Mouse (Mus musculus) lung, embryonic 14.5 days (tissue): Measurements from ENCODE around the gene Gldc. TPM values are rescaled to one million over a fixed set of nuclear protein-coding genes. Genes with fewer than 3 reads are reported as not detected.

Experiments
- ATAC-seq: fragments of 200-750 bp; cut with Nextera tagmentation; 2 replicates; pipeline ENCODE4 v1.8.0; 2017; ENCODE audit warnings: mild to moderate bottlenecking, moderate TSS enrichment, moderate library complexity; ENCODE audit not compliant: insufficient read depth
- DNase-seq: peaks from one replicate; pipeline ENCODE4 v3.0.0-alpha.2; 2015
- H3K27ac ChIP-seq: fragments of 300-500 bp; sonication (generic); 2 replicates; pipeline ENCODE4 v1.5.1; 2014; ENCODE audit warnings: low read depth, mild to moderate bottlenecking, moderate library complexity
- H3K27me3 ChIP-seq: fragments of 300-500 bp; sonication (generic); 2 replicates; pipeline ENCODE4 v1.6.1; 2014; ENCODE audit warnings: low read length, control low read depth; ENCODE audit not compliant: insufficient read depth
- H3K36me3 ChIP-seq: fragments of 300-500 bp; sonication (generic); 2 replicates; pipeline ENCODE4 v1.6.1; 2014; ENCODE audit warnings: control low read depth; ENCODE audit not compliant: insufficient read depth
- H3K4me1 ChIP-seq: fragments of 300-500 bp; sonication (generic); 2 replicates; pipeline ENCODE4 v1.6.1; 2014; ENCODE audit warnings: antibody characterized with exemption, control low read depth; ENCODE audit not compliant: insufficient read depth
- H3K4me2 ChIP-seq: fragments of 300-500 bp; sonication (generic); 2 replicates; pipeline ENCODE4 v1.6.1; 2014; ENCODE audit warnings: mild to moderate bottlenecking
- H3K4me3 ChIP-seq: fragments of 300-500 bp; sonication (generic); 2 replicates; pipeline ENCODE4 v1.5.1; 2014; ENCODE audit warnings: low read depth, low read length
- H3K9ac ChIP-seq: fragments of 300-500 bp; sonication (generic); 2 replicates; pipeline ENCODE4 v1.6.1; 2014
- H3K9me3 ChIP-seq: fragments of 300-500 bp; sonication (generic); 2 replicates; pipeline ENCODE4 v1.6.1; 2016; ENCODE audit warnings: low read depth, low read length, control low read depth
- CTCF ChIP-seq: IDR thresholded peaks from 2 replicates; pipeline ENCODE4 v1.5.1; 2016; ENCODE audit warnings: antibody characterized with exemption, low read depth
- WGBS: fragments of 180-500 bp; shearing (Covaris S2); extraction: QIAGEN DNeasy Blood & Tissue Kit; methylation state at CpG from one replicate; pipeline ENCODE4 v1.1.7; 2014; 5-methylcytosine and 5-hydroxymethylcytosine counted together
- polyA plus RNA-seq: library from polyadenylated mRNA; unstranded; fragments of >200 nt; fragmentation: Nextera tagmentation; extraction: Ambion mirVana; gene quantifications from 2 replicates; pipeline ENCODE4 v1.2.1, GENCODE M21; 2014

The Gldc gene
- polyA plus RNA-seq, 1 experiment from 2014 or later = 1.0 TPM

- DNase-seq (no peak), ATAC-seq (no peak)
- TF ChIP-seq CTCF = no peak
- 82% methylated on average over 4 of the region's 4 CpGs for WGBS
- H3K9me3 ChIP-seq = no peaks in the 10 kb centered on the region
- no peak overlapping the region for H3K9ac ChIP-seq
- no peak overlapping the region for H3K27ac ChIP-seq
- no peaks in the 10 kb centered on the region for H3K4me1 ChIP-seq
- H3K36me3 ChIP-seq = no peaks in the 10 kb centered on the region
- no peak overlapping the region for H3K4me3 ChIP-seq
- H3K4me2 ChIP-seq = no peak overlapping the region
- H3K27me3 ChIP-seq = no peaks in the 10 kb centered on the region
Measured at GRCm38 (mm10) chr19:30145106-30145505, 30.1 kb downstream of the Gldc start.

GRCm38 (mm10) chr19:30136308-30136707, 38.9 kb downstream of the Gldc start:
- Histone ChIP-seq H3K4me2 (no peak overlapping the region), H3K27ac (no peak overlapping the region), H3K36me3 (no peaks in the 10 kb centered on the region), H3K27me3 (no peaks in the 10 kb centered on the region), H3K9me3 (no peaks in the 10 kb centered on the region), H3K4me1 (no peaks in the 10 kb centered on the region), H3K4me3 (no peak overlapping the region), H3K9ac (no peak overlapping the region)
- ATAC-seq (peak; percentile 66), DNase-seq (peak; percentile 54)
- TF ChIP-seq CTCF = no peak
- WGBS = 46% methylated on average over 1 of the region's 1 CpGs

GRCm38 (mm10) chr19:30128177-30128576, 47.1 kb downstream of the Gldc start:
- ATAC-seq = no peak
- Histone ChIP-seq H3K27ac (no peak overlapping the region), H3K4me1 (no peaks in the 10 kb centered on the region), H3K36me3 (no peaks in the 10 kb centered on the region), H3K9me3 (no peaks in the 10 kb centered on the region), H3K27me3 (no peaks in the 10 kb centered on the region), H3K4me2 (no peak overlapping the region), H3K9ac (no peak overlapping the region), H3K4me3 (no peak overlapping the region)
- peak; percentile 79 for DNase-seq
- 47% methylated on average over 4 of the region's 4 CpGs for WGBS
- peak; percentile 38 for TF ChIP-seq CTCF

- no peak for ATAC-seq
Measured at GRCm38 (mm10) chr19:30125670-30126059, 49.6 kb downstream of the Gldc start.

GRCm38 (mm10) chr19:30124999-30125669, 50.1 kb downstream of the Gldc start:
- H3K4me2 ChIP-seq = no peak overlapping the region
- DNase-seq (peak; percentile 6), ATAC-seq (no peak)
- no peaks in the 10 kb centered on the region for H3K36me3 ChIP-seq
- no peak overlapping the region for H3K27ac ChIP-seq
- H3K27me3 ChIP-seq = no peaks in the 10 kb centered on the region
- no peaks in the 10 kb centered on the region for H3K9me3 ChIP-seq
- 24% methylated on average over 7 of the region's 7 CpGs for WGBS
- no peak overlapping the region for H3K9ac ChIP-seq
- TF ChIP-seq CTCF = no peak
- no peak overlapping the region for H3K4me3 ChIP-seq
- no peaks in the 10 kb centered on the region for H3K4me1 ChIP-seq

More at GRCm38 (mm10) chr19:30125670-30126059, 49.6 kb downstream of the Gldc start:
- H3K4me3 ChIP-seq = no peak overlapping the region
- 61% methylated on average over 7 of the region's 7 CpGs for WGBS
- H3K27ac ChIP-seq = no peak overlapping the region
- DNase-seq = no peak
- no peaks in the 10 kb centered on the region for H3K27me3 ChIP-seq
- no peaks in the 10 kb centered on the region for H3K36me3 ChIP-seq
- no peaks in the 10 kb centered on the region for H3K9me3 ChIP-seq
- H3K9ac ChIP-seq = no peak overlapping the region
- no peak for TF ChIP-seq CTCF
- H3K4me1 ChIP-seq = no peaks in the 10 kb centered on the region
- H3K4me2 ChIP-seq = no peak overlapping the region

GRCm38 (mm10) chr19:30118344-30119312, 56.6 kb downstream of the Gldc start:
- no peaks in the 10 kb centered on the region for H3K27me3 ChIP-seq
- no peaks in the 10 kb centered on the region; the same call in 1 of the 2 replicates for H3K4me1 ChIP-seq
- H3K9me3 ChIP-seq = no peaks in the 10 kb centered on the region
- H3K4me3 ChIP-seq = no peak overlapping the region
- WGBS = 79% methylated on average over 17 of the region's 17 CpGs
- TF ChIP-seq CTCF = no peak
- H3K36me3 ChIP-seq = no peaks in the 10 kb centered on the region
- DNase-seq = no peak
- H3K4me2 ChIP-seq = no peak overlapping the region
- H3K27ac ChIP-seq = no peak overlapping the region
- H3K9ac ChIP-seq = no peak overlapping the region
- no peak for ATAC-seq

GRCm38 (mm10) chr19:30117775-30118174, 57.5 kb downstream of the Gldc start:
- Histone ChIP-seq H3K4me1 (no peaks in the 10 kb centered on the region; the same call in 1 of the 2 replicates), H3K4me2 (no peak overlapping the region), H3K27me3 (no peaks in the 10 kb centered on the region), H3K9ac (no peak overlapping the region), H3K27ac (no peak overlapping the region), H3K36me3 (no peaks in the 10 kb centered on the region), H3K4me3 (no peak overlapping the region), H3K9me3 (no peaks in the 10 kb centered on the region)
- 47% methylated on average over 9 of the region's 9 CpGs for WGBS
- DNase-seq (peak; percentile 41), ATAC-seq (no peak)
- no peak for TF ChIP-seq CTCF
